In genomic region chr8:123653308-123653993, GRCm38 (mm10) we compare ENCODE assay signal across 8 mouse cellular contexts. TPM values are rescaled to one million over a fixed set of nuclear protein-coding genes. Genes with fewer than 3 reads are reported as not detected.
DNase-seq lines count a peak whose midpoint lies in the region; ATAC-seq lines count a peak whose summit lies in the region.

Gene Rhou (plus strand): TSS chr8:123653929.

- peak within 1 kb of the TSS; percentile 94 for H3K9ac ChIP-seq in intestine, embryonic 16.5 days (ENCODE audit: low read depth, low read length)

- peaks cover 32% of the 10 kb centered on the region for H3K4me1 ChIP-seq in intestine, embryonic 16.5 days (ENCODE audit: control insufficient read depth, insufficient read depth, low read length)
- H3K4me1 ChIP-seq in midbrain, embryonic 10.5 days = peaks cover 30% of the 10 kb centered on the region

- peak within 1 kb of the TSS; percentile 51 for H3K4me2 ChIP-seq in intestine, embryonic 16.5 days (ENCODE audit: low read depth, low read length)

- H3K9me3 ChIP-seq in intestine, embryonic 16.5 days (ENCODE audit: control insufficient read depth, low read length) = no peaks in the 10 kb centered on the region
- no peaks in the 10 kb centered on the region for H3K9me3 ChIP-seq in midbrain, embryonic 10.5 days (replicated peaks)

- intact Hi-C loops in gastrocnemius, postnatal 36 days (cut with DNase I) = loop anchor here (2.0 kb wide), 1 partner anchor 129 kb away; no protein-coding TSS in a partner anchor
- intact Hi-C loops in left cerebral cortex, postnatal 25 days (cut with DNase I) = loop anchor here (1.0 to 5.0 kb wide), 3 partner anchors 69 to 131 kb away; no protein-coding TSS in a partner anchor

- H3K4me3 ChIP-seq in intestine, embryonic 16.5 days (ENCODE audit: low read length) = peak within 1 kb of the TSS; percentile 77
- H3K4me3 ChIP-seq in midbrain, embryonic 10.5 days = peak within 1 kb of the TSS; percentile 80

- H3K36me3 ChIP-seq in intestine, embryonic 16.5 days (ENCODE audit: control insufficient read depth, insufficient read depth, low read length) = no peaks in the 10 kb centered on the region
- H3K36me3 ChIP-seq in midbrain, embryonic 10.5 days = peaks cover 26% of the 10 kb centered on the region

- peak within 1 kb of the TSS; percentile 80 for H3K27ac ChIP-seq in intestine, embryonic 16.5 days (ENCODE audit: low read length)
- peak within 1 kb of the TSS; percentile 96 for H3K27ac ChIP-seq in midbrain, embryonic 10.5 days (replicated peaks)

- ATAC-seq in intestine, embryonic 16.5 days = peak; percentile 86

- no peaks in the 10 kb centered on the region for H3K27me3 ChIP-seq in intestine, embryonic 16.5 days (replicated peaks; ENCODE audit: control insufficient read depth, insufficient read depth, low read length)
- peaks cover 15% of the 10 kb centered on the region; the same call in 1 of the 2 replicates for H3K27me3 ChIP-seq in midbrain, embryonic 10.5 days (ENCODE audit: low read depth, poor library complexity, severe bottlenecking)

- DNase-seq in adrenal gland, adult 18-20 months (ENCODE audit: low spot score in 2 of 2) = peak; percentile 93 to 96
- peak; percentile 95 for DNase-seq in embryo, embryonic 10 days (ENCODE audit: low spot score)
- DNase-seq in gastrocnemius, postnatal 36 days = peak; percentile 82 to 92
- DNase-seq in left cerebral cortex, postnatal 25 days (ENCODE audit: low spot score in 2 of 2) = peak; percentile 91 to 93
- DNase-seq in midbrain, embryonic 10.5 days (ENCODE audit: low spot score) = peak; percentile 93
- DNase-seq in right cerebral cortex, postnatal 4 days = peak; percentile 97
- DNase-seq in yolk sac, embryonic 10.5 days (ENCODE audit: low spot score) = peak; percentile 90

- WGBS in intestine, embryonic 16.5 days = under 1% methylated on average over 58 of the region's 58 CpGs
- under 1% methylated on average over 57 of the region's 58 CpGs for WGBS in midbrain, embryonic 10.5 days

RNA-seq across cellular contexts. Expression of gene Rhou, which starts in this region (rescaled TPM):
- total RNA-seq in adrenal gland, adult 18-20 months (2021) = 10 to 100 TPM; 42.5 to 42.8 TPM
- total RNA-seq in gastrocnemius, postnatal 36 days (2021) = 10 to 100 TPM; 12.8 to 14.7 TPM
- 5.3 and 5.5 TPM in 2 replicates for polyA plus RNA-seq in intestine, embryonic 16.5 days (2015; fragmentation: Nextera tagmentation; extraction: Ambion mirVana)
- 10 to 100 TPM; 40.3 to 40.9 TPM for total RNA-seq in left cerebral cortex, postnatal 25 days (2021)
- 5.4 and 6.0 TPM in 2 replicates for polyA plus RNA-seq in midbrain, embryonic 10.5 days (2016; fragmentation: Nextera tagmentation; extraction: Ambion mirVana)

Comparison
In these comparisons a context has a peak if more than half of its experiments do, and no peak if none do; other contexts are left out.
1. Peak in every context shown above with its lines: DNase-seq, ATAC-seq, H3K4me3 ChIP-seq and H3K27ac ChIP-seq.